In genomic region chr7:64729785-64730184, GRCm38 (mm10) we compare ENCODE assay signal across 9 mouse cellular contexts.
DNase-seq lines count a peak whose midpoint lies in the region; ATAC-seq and TF ChIP-seq lines count a peak whose summit lies in the region.
"Had no signal": no experiment of that assay in that cellular context is flagged by ENCODE, and none has a peak within 500 bp of the region (broad histone marks: within the 10 kb centered on the region; RNA-seq: fewer than 3 reads in every experiment).

No protein-coding gene starts in this region.

- no peak for TF ChIP-seq POLR2A in cortical plate, adult 2 months (IDR thresholded peaks at IDR 0.05; ENCODE audit: extremely low read depth, insufficient read depth, low read length)

- intact Hi-C loops in left cerebral cortex, adult 2 months (cut with DNase I), result loop anchor here (2.0 to 5.0 kb wide), 4 partner anchors 97 to 227 kb away; no protein-coding TSS in a partner anchor

- DNase-seq in 3T3-L1 (ENCODE audit: low read depth, low spot score), result peak; percentile 35
- DNase-seq in NIH3T3 (ENCODE audit: low read depth), result peak; percentile 48
- peak; percentile 33 for DNase-seq in hindlimb bud, embryonic 11.5 days (ENCODE audit: extremely low spot score, low read depth, low spot score)
- DNase-seq in left cerebral cortex, adult 2 months (ENCODE audit: extremely low spot score in 1 of 2, low spot score in 2 of 2), result peak; percentile 67 to 69
- DNase-seq in neural tube, embryonic 10.5 days (ENCODE audit: extremely low spot score, low spot score), result peak; percentile 64
- DNase-seq in urinary bladder, postnatal 4 days (ENCODE audit: low spot score in 2 of 2), result no peak

- no peak overlapping the region for H3K27ac ChIP-seq in cortical plate, adult 2 months (ENCODE audit: insufficient read depth, low read length)
- no peak overlapping the region; the same call in 1 of the 2 replicates for H3K27ac ChIP-seq in left cerebral cortex, adult 2 months
- H3K27ac ChIP-seq: embryonic facial prominence, embryonic 15.5 days had no signal

- no peak for ATAC-seq in megakaryocyte, adult 5-6 weeks (ENCODE audit: poor library complexity, severe bottlenecking)

- H3K4me3 ChIP-seq in cortical plate, adult 2 months (ENCODE audit: insufficient read depth, low read length), result no peak overlapping the region
- H3K4me3 ChIP-seq in left cerebral cortex, adult 2 months, result no peak overlapping the region
- H3K4me3 ChIP-seq: embryonic facial prominence, embryonic 15.5 days had no signal

- H3K4me1 ChIP-seq in cortical plate, adult 2 months (ENCODE audit: control insufficient read depth, insufficient read depth, low read length), result peaks cover 14% of the 10 kb centered on the region
- H3K4me1 ChIP-seq: embryonic facial prominence, embryonic 15.5 days had no signal

- TF ChIP-seq CTCF in cortical plate, adult 2 months (IDR thresholded peaks at IDR 0.05; ENCODE audit: extremely low read depth, insufficient read depth, low read length), result peak; percentile 84
- TF ChIP-seq CTCF in left cerebral cortex, adult 2 months (IDR thresholded peaks at IDR 0.05), result peak; percentile 79

Comparison
In these comparisons a context has a peak if more than half of its experiments do, and no peak if none do; other contexts are left out.
1. DNase-seq: peak in 3T3-L1 (single experiment), NIH3T3 (single experiment), hindlimb bud, embryonic 11.5 days (single experiment), left cerebral cortex, adult 2 months (2 of 2) and neural tube, embryonic 10.5 days (single experiment); none in urinary bladder, postnatal 4 days (0 of 2).